Mouse (Mus musculus): Measurements from ENCODE around the gene Rnf10.

The Rnf10 gene

DNA sequence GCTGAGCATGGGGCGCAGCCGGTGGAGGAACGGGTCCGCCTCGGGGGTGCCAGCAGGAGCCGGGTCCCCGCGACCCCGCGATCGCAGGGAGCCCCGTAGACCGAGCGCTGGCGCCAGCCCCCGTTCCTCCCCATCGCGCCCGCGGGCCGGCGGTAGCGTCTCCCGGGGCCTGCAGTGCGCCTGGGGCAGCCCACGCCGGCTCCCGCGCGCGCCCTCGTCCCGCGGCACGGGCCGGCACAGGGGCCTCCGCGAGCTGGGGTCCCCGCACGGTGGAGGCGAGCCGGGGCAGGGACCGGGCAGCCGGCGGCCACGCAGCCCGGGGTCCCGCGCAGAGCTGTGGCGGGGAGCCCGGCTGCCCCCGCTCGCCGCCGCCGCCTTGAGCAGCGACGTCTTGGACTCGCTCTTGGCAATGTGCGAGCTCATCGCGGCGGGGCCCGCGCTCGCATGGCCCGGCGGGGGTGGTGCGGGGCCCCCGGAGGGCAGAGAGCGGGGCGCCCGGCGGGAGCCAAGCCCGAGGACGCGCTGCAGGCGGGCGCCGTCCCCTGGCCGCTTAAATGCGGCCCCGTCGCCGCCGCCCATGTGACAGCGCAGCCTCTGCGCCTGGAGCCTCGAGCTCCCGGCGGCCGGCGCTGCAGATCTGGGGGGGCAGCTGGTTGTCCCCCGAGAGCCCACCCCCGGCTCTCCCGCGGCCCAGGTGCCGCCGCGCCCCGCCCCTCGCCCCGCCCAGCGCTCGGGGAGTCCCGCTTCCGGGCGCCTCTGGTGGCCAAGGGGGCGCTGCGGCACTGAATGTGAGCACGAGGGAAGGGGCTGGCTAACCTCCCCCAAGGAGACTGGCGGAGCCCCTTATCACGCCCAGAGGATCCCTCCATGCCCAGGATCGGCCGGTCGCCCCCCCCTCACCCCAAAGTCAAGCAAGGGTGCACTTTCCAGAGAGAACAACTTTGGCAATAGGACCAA, 78.8 kb downstream of the Rnf10 start, which contains the start of gene Cabp1:
Gene Cabp1, minus strand, starts transcription at position 713 of the 957 bp plus-strand sequence.
- no peak for DNase-seq (ENCODE audit: low spot score)

DNA sequence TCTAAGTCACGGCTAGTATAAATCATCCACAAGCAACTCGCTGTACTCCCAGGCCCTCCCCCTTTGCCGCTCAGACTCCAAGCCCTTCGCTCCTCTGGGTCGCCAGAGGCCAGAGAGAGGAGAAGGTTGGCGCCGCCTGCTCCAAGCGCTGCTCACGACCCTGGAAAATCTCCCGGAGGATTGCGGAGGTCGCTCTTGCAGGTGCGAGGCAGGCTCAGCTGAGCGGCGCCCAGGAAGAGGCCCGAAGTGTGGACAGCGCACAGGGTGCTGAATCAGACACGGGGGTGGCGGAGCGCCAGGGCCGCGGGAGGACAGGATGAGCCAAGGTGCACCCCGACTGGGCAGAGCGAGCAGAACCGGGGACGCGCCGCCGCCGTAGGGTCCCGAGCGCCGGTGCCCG, 79.5 kb downstream of the Rnf10 start:
- no peak for DNase-seq (ENCODE audit: low spot score)

DNA sequence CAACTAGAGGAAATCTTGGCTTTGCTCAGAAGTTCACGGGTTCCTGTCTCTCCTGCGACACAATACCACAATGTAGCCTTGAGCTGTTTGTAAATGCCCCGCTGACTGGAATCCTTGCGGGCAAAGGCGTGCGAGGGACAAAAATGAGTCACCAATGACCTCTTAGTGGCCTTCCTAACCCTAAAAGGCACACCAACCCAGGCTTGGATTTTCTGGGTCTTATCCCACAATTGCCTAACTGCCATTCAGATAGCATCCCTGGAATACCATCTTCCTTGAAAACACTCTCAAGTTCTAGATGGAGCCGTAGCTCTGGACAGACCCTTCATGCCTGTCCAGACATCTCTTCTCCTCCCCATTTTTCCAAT, 79.9 kb downstream of the Rnf10 start:
- no peak for DNase-seq (ENCODE audit: low spot score)

DNA sequence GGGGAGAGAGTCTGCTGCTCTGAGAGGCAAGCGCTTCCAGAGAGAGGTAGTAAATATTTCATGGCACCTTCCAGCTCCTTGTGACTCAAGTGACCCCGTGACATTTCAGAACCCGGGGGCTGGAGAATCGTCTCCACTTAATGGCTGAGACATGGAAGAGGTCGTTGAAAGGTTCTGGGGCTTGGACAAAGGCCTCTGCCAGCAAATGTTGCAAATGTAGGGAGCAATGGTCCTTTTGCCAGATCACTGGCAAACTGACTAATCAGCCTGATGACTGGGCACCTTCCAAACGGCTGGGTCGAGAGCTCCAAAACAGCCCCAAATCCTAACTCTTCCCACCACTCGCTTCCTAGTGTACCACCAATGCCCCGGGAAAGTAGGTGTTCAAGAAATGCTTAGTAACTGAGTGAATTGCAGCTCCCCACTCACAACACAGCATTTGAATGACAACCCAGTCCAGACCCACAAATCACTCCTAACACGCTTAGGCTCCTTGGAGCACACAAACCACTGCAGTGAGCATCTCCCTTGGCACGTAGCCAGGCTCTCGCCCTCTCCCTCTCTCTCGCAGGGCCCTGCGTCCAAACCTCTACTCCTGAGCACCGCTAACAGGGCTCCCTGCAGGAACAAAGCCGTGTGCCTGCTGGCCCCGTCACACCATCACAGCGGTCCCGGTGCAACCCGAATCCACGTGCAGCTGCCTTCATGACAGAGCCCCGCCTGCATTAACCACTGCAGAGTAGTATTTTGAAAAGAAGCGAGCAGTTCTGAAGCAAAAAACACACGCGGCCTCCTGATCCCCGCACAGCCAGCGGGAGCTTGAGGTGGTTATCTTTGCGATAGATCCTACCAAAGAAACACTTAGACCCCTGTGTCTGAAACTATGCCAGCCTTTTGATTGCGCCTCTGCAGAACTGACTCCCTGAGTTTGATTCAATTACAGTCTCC, 80.5 kb downstream of the Rnf10 start:
- DNase-seq (ENCODE audit: low spot score): no peak

All from urinary bladder, postnatal 10 days (tissue).